In genomic region chr16:60434241-60434640, GRCm38 (mm10) we compare ENCODE assay signal across 18 mouse cellular contexts.
DNase-seq lines count a peak whose midpoint lies in the region; ATAC-seq and TF ChIP-seq lines count a peak whose summit lies in the region.
"Had no signal": no experiment of that assay in that cellular context is flagged by ENCODE, and none has a peak within 500 bp of the region (broad histone marks: within the 10 kb centered on the region; RNA-seq: fewer than 3 reads in every experiment).

No protein-coding gene starts in this region.

- H3K9me3 ChIP-seq in forebrain, embryonic 15.5 days, result no peaks in the 10 kb centered on the region
- H3K9me3 ChIP-seq: embryonic facial prominence, embryonic 10.5 days; embryonic facial prominence, embryonic 12.5 days; forebrain, embryonic 13.5 days had no signal

- no peak for ATAC-seq in forebrain, embryonic 15.5 days (replicated peaks)
- ATAC-seq: forebrain, embryonic 13.5 days; forebrain, embryonic 16.5 days had no signal

- no peak for TF ChIP-seq CTCF in brain, embryonic 14.5 days (IDR thresholded peaks at IDR 0.05; ENCODE audit: borderline replicate concordance, extremely low read depth, insufficient read depth, insufficient read length)
- TF ChIP-seq CTCF in lung, adult 2 months (IDR thresholded peaks at IDR 0.05; ENCODE audit: insufficient read depth, low read length), result no peak

- peak; percentile 4 for DNase-seq in left cerebral cortex, adult 11 months (ENCODE audit: low spot score)
- no peak for DNase-seq in left cerebral cortex, adult 8-10 months (ENCODE audit: low spot score in 2 of 2)
- peak; percentile 47 for DNase-seq in brain, adult 2 months (ENCODE audit: low read depth, low spot score)
- peak; percentile 5 for DNase-seq in brain, embryonic 14.5 days (ENCODE audit: low read depth)
- no peak for DNase-seq in lung, adult 2 months
- DNase-seq: adrenal gland, adult 2 months; adrenal gland, postnatal 10 days; adrenal gland, postnatal 25 days; cerebellum, adult 11-12 months; cerebellum, adult 2 months; cerebellum, adult 9-10 months; cerebellum, postnatal 10 days; cerebellum, postnatal 25 days had no signal

- no peak for TF ChIP-seq POLR2A in brain, embryonic 14.5 days (IDR thresholded peaks at IDR 0.05; ENCODE audit: borderline replicate concordance, extremely low read depth, insufficient read depth, insufficient read length, poor library complexity, severe bottlenecking)
- no peak for TF ChIP-seq POLR2A in lung, adult 2 months (IDR thresholded peaks at IDR 0.05; ENCODE audit: borderline replicate concordance, extremely low read depth, low read depth, low read length)

- H3K4me3 ChIP-seq in forebrain, embryonic 15.5 days, result no peak overlapping the region
- no peak overlapping the region for H3K4me3 ChIP-seq in lung, adult 2 months (replicated peaks; ENCODE audit: extremely low read depth, low read depth, low read length)
- H3K4me3 ChIP-seq: embryonic facial prominence, embryonic 10.5 days; embryonic facial prominence, embryonic 12.5 days; forebrain, embryonic 13.5 days had no signal

- H3K27ac ChIP-seq in forebrain, embryonic 15.5 days (replicated peaks), result no peak overlapping the region
- H3K27ac ChIP-seq: embryonic facial prominence, embryonic 10.5 days; embryonic facial prominence, embryonic 12.5 days; forebrain, embryonic 13.5 days had no signal

- no peaks in the 10 kb centered on the region for H3K4me1 ChIP-seq in forebrain, embryonic 15.5 days
- H3K4me1 ChIP-seq in lung, adult 2 months (ENCODE audit: control insufficient read depth, insufficient read depth, low read length), result no peaks in the 10 kb centered on the region
- H3K4me1 ChIP-seq: embryonic facial prominence, embryonic 10.5 days; embryonic facial prominence, embryonic 12.5 days; forebrain, embryonic 13.5 days had no signal

- WGBS in forebrain, embryonic 15.5 days, result 32% methylated on average over 1 of the region's 1 CpGs
- 75% methylated on average over 1 of the region's 1 CpGs for WGBS in lung, adult 2 months

- no peaks in the 10 kb centered on the region for H3K27me3 ChIP-seq in forebrain, embryonic 15.5 days
- H3K27me3 ChIP-seq: embryonic facial prominence, embryonic 12.5 days; forebrain, embryonic 13.5 days had no signal

- H3K36me3 ChIP-seq in forebrain, embryonic 15.5 days, result no peaks in the 10 kb centered on the region
- H3K36me3 ChIP-seq: embryonic facial prominence, embryonic 10.5 days; embryonic facial prominence, embryonic 12.5 days had no signal

- no peak overlapping the region for H3K9ac ChIP-seq in forebrain, embryonic 15.5 days (replicated peaks)
- H3K9ac ChIP-seq: embryonic facial prominence, embryonic 12.5 days; forebrain, embryonic 13.5 days had no signal

- no peak overlapping the region for H3K4me2 ChIP-seq in forebrain, embryonic 15.5 days (replicated peaks)
- H3K4me2 ChIP-seq: embryonic facial prominence, embryonic 12.5 days; forebrain, embryonic 13.5 days had no signal

Comparison
In these comparisons a context has a peak if more than half of its experiments do, and no peak if none do; other contexts are left out.
1. DNase-seq: peak in left cerebral cortex, adult 11 months (single experiment), brain, adult 2 months (single experiment) and brain, embryonic 14.5 days (single experiment); none in left cerebral cortex, adult 8-10 months (0 of 2) and lung, adult 2 months (single experiment).